Mouse (Mus musculus): ENCODE results near the gene Zfp1. TPM values are rescaled to one million over a fixed set of nuclear protein-coding genes. Genes with fewer than 3 reads are reported as not detected.
A peak's percentile ranks its signal among the peaks of the same experiment; 100 is the strongest.

The Zfp1 gene
- total and polyA plus RNA-seq, 2 experiments from 2014 or later = 7.5 to 11.9 TPM

- H3K9ac ChIP-seq (replicated peaks; ENCODE audit: low read depth, low read length) = no peak overlapping the region
- H3K4me1 ChIP-seq (ENCODE audit: control insufficient read depth, insufficient read depth) = peaks cover 44% of the 10 kb centered on the region
These were observed 76.9 kb downstream of the Zfp1 start for GRCm38 (mm10) chr8:111720115-111720544.

More at GRCm38 (mm10) chr8:111720115-111720544, 76.9 kb downstream of the Zfp1 start:
- WGBS = 33% methylated on average over 4 of the region's 4 CpGs
- ATAC-seq (ENCODE audit: insufficient read depth, low read depth) (no peak), DNase-seq (ENCODE audit: low spot score) (no peak)
- Histone ChIP-seq H3K36me3 (replicated peaks; ENCODE audit: control insufficient read depth, insufficient read depth, low read length) (peaks cover 30% of the 10 kb centered on the region), H3K27me3 (ENCODE audit: control insufficient read depth, insufficient read depth, low read length) (no peaks in the 10 kb centered on the region), H3K27ac (ENCODE audit: low read depth) (peak overlapping the region; percentile 33; the same call in 1 of the 2 replicates), H3K4me2 (ENCODE audit: low read depth, low read length) (no peak overlapping the region), H3K9me3 (replicated peaks; ENCODE audit: control insufficient read depth, low read length) (no peaks in the 10 kb centered on the region), H3K4me3 (ENCODE audit: low read depth, low read length) (no peak overlapping the region)
- TF ChIP-seq EP300 (IDR thresholded peaks at IDR 0.05; ENCODE audit: low read depth) (no peak), CTCF (IDR thresholded peaks at IDR 0.05; ENCODE audit: low read depth) (no peak)

Small RNA genes within 50 kb of the gene (microRNA-seq; reads per million reads assigned to microRNA genes)
- not detected for gene Mir7076

Other genes with a start within 250 kb of the Zfp1 start
- 5.5 TPM in 1 of 2 replicates, not detected in the other for gene Fa2h, start 249.6 kb upstream of the Zfp1 start, total RNA-seq (2014; rRNA removed; ENCODE audit: low replicate concordance)
- not detected in 2 replicates for gene Fa2h, start 249.6 kb upstream of the Zfp1 start, polyA plus RNA-seq (2015; fragmentation: Nextera tagmentation; extraction: Ambion mirVana)
- gene Wdr59, start 121.3 kb upstream of the Zfp1 start, total RNA-seq (2014; rRNA removed; ENCODE audit: low replicate concordance) = 3.2 and 6.5 TPM in 2 replicates
- gene Wdr59, start 121.3 kb upstream of the Zfp1 start, polyA plus RNA-seq (2015; fragmentation: Nextera tagmentation; extraction: Ambion mirVana) = 2.3 and 2.4 TPM in 2 replicates
- 52.1 and 69.1 TPM in 2 replicates for gene Znrf1, start 107.3 kb upstream of the Zfp1 start, total RNA-seq (2014; rRNA removed; ENCODE audit: low replicate concordance)
- gene Znrf1, start 107.3 kb upstream of the Zfp1 start, polyA plus RNA-seq (2015; fragmentation: Nextera tagmentation; extraction: Ambion mirVana) = 13.9 and 15.1 TPM in 2 replicates
- 2.7 and 4.3 TPM in 2 replicates for gene Ldhd, start 13.0 kb upstream of the Zfp1 start, total RNA-seq (2014; rRNA removed; ENCODE audit: low replicate concordance)
- gene Ldhd, start 13.0 kb upstream of the Zfp1 start, polyA plus RNA-seq (2015; fragmentation: Nextera tagmentation; extraction: Ambion mirVana) = 1.3 and 1.5 TPM in 2 replicates
- 0.62 and 3.4 TPM in 2 replicates for gene Ctrb1, start 47.6 kb downstream of the Zfp1 start, total RNA-seq (2014; rRNA removed; ENCODE audit: low replicate concordance)
- not detected in 2 replicates for gene Ctrb1, start 47.6 kb downstream of the Zfp1 start, polyA plus RNA-seq (2015; fragmentation: Nextera tagmentation; extraction: Ambion mirVana)
- 53.2 and 81.5 TPM in 2 replicates for gene Bcar1, start 100.4 kb downstream of the Zfp1 start, total RNA-seq (2014; rRNA removed; ENCODE audit: low replicate concordance)
- 25.6 and 27.9 TPM in 2 replicates for gene Bcar1, start 100.4 kb downstream of the Zfp1 start, polyA plus RNA-seq (2015; fragmentation: Nextera tagmentation; extraction: Ambion mirVana)
- 16.1 and 20.4 TPM in 2 replicates for gene Cfdp1, start 210.9 kb downstream of the Zfp1 start, total RNA-seq (2014; rRNA removed; ENCODE audit: low replicate concordance)
- 85.4 and 86.2 TPM in 2 replicates for gene Cfdp1, start 210.9 kb downstream of the Zfp1 start, polyA plus RNA-seq (2015; fragmentation: Nextera tagmentation; extraction: Ambion mirVana)
- gene Tmem170, start 233.3 kb downstream of the Zfp1 start, total RNA-seq (2014; rRNA removed; ENCODE audit: low replicate concordance) = 3.3 and 3.9 TPM in 2 replicates
- gene Tmem170, start 233.3 kb downstream of the Zfp1 start, polyA plus RNA-seq (2015; fragmentation: Nextera tagmentation; extraction: Ambion mirVana) = 2.5 and 3.5 TPM in 2 replicates

Data from heart, postnatal 0 days (tissue).